Mouse (Mus musculus) frontal cortex, adult 2 months (tissue): Measurements from ENCODE around the gene Plod2. TPM values are rescaled to one million over a fixed set of nuclear protein-coding genes. Genes with fewer than 3 reads are reported as not detected.

Experiments used
- DNase-seq, 2 experiments: peaks; one replicate each; pipeline ENCODE4 v3.0.0; 2022; ENCODE audit warnings: low spot score in 1 of 2; ENCODE audit errors: extremely low spot score in 1 of 2
- polyA plus RNA-seq: library from polyadenylated mRNA; depleted of rRNA; stranded (reverse); fragments of >200 nt; gene quantifications from 2 replicates; pipeline ENCODE4 v1.2.3, GENCODE M21; 2012

Gene Plod2
- polyA plus RNA-seq, 1 experiment = 11.0 TPM

DNA sequence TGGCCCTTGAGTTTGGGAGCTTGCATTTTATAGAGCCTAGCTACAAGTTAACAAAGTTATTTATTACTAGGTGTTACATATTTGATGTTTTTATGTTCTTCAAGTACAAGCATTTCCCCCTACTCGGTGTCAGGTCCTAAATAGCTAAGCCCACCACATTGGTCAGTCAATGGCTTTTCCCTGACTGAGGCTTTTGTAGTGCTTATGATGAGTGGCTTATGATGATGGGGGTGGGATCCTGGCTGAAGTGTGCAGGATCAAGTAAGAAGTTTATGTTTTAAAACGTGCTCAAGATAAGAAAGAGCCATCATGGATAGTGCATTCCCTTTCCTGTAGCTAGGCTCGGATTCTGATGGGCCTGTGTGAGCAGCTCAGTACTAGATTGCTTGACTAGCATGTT, 10.7 kb downstream of the Plod2 start:
- no peak for DNase-seq

GRCm38 (mm10) chr9:92555006-92555958, 13.3 kb downstream of the Plod2 start:
- DNase-seq = no peak

- DNase-seq = no peak
Observed at GRCm38 (mm10) chr9:92559750-92560149, 17.7 kb downstream of the Plod2 start.

DNA sequence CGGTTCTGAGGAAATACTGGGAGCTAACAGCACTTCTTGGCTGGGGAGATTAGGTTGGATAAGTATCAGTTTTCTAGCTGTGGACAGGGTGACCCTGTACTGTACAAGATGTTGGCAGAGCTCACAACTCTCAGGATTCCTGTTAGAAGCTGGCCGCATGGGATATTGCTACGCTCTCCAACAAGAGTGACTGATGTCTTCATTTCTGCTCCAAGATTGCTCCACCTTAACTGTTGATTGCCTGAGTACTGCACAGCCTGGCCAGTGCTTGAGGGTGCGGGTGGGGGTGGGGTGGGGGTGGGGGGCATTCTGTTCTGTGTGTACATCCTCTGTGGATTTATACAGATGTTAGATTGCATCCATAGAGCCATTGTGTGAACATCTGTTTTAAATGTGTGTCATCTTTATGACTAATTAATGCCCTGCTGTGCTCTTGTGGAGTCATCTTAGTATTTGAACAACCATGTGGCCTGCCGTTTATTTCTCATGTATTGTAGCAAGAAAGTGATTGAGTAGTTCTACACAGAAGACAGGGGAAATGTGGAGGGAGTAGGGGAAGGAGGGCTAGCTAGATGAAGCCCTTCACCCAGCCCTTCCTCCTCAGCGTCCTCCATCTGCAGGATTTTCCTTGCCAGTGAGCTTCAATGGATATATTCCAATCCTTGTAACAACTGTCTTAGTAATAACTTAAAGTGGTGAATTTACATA, 19.0 kb downstream of the Plod2 start:
- no peak for DNase-seq

DNA sequence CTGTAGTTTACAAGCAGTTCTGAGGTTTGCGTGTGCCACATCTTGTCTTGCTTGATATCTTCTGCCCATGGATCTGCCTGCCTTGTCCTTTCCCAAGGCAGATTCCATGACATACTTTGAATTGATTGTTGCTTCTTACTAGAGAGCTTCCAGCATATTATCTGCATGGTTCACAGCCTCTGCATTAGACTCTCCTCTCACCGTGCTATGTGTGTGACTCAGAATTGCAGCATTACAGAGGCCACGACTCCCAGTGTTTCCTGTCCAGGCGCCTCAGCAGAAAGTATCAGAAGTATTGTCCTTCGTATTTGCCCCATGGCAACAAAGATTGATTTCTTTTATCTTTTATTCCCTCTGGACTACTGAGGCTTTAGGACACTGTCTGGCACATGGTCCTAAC, 20.4 kb downstream of the Plod2 start:
- no peak for DNase-seq

DNA sequence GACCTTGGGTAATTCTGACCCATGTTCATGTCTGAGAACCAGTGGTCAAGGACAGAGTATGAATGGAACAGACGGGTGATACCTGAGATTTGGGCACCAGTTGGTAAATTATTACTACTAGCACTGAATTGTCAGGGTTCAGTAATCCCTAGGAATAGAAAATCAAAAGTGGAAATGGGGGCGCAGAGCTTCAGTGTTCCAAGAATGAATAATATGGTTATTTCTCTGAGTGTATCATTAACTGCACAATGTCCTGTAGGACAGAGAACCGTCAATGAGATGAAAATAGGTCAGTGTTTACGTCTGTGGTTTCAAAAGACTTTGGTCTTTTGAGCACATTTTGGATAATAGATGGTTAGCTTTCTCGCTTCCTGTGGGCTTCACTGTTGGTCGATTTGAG, 21.3 kb downstream of the Plod2 start:
- DNase-seq = no peak

GRCm38 (mm10) chr9:92564391-92564790, 22.4 kb downstream of the Plod2 start:
- DNase-seq = no peak

DNA sequence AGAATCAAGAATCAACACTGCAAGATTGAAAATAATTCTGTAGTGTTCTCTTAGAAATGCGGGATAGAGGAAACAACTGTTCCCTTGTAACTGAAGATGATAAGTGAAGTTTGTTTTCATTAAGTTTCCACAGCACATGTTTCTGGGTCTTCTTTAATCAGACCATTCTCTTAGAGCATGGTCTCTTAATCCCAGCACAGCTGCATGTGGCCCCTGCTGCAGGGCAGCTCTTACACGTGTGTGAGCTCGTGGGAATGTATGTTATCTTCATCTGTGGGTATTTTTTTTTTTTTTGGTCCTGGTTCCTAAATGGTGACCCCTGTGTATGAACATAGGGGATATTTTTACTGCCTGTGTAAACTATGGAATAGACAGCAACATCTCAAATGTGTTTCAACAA, 24.2 kb downstream of the Plod2 start:
- DNase-seq = no peak

DNA sequence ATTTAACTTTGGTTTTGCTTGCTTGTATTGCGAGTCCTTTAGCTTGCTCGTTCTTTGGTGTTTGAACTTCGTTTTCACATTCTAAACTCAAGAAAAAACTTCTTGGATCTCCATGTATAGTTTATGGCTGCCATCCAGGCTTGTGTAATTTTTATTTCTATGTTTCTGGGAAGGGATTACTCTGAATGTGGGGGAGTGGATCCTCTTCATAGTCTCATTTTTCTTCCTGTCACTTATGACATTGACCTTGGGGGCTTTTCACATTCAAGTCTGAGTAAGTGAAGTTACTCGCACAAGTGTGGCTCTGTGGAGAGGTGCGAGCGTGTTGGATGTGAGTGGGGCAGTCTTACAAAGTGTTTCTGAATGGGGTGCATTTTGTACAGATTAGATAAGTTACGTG, 25.5 kb downstream of the Plod2 start:
- no peak for DNase-seq

DNA sequence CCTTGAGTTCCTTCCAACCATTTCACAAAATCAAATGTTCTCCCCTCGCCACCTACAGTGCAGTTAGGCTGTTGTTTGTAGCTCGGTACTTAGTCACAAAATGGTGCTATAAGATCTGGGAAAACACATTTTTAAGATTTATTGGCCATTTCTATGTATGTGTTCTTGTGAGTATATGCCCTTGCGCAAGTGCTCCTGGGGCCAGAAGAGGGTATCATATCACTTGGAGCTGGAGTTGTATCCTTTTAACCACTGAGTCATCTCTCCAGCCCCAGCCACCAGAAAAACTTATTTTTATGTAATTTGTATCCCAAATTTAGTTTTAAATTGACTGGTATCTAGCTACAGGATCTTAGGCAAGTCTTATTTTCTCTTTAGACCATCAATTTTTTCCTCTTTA, 26.8 kb downstream of the Plod2 start:
- no peak for DNase-seq

GRCm38 (mm10) chr9:92572376-92573108, 30.5 kb downstream of the Plod2 start:
- DNase-seq = no peak

- no peak for DNase-seq
Observed at GRCm38 (mm10) chr9:92583876-92584275, 41.9 kb downstream of the Plod2 start.

DNA sequence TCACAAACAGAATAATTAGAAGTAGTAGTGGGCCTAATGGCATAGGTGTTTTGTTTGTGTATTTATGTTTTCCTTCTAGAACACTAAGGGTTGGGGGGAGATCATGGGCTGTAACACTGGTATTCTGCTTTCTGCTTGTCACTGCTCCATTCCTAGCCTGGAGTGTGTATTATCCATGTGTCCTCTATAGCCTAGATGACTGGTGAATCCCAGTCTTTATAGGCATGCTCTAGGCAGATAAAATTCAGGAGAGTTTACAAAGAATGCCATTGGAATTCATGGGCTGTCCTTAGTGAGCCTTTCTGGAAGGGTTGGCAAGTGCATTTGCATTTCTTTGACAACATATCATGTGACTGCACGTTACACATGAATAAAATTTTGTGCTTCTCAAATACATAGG, 44.0 kb downstream of the Plod2 start:
- no peak for DNase-seq

GRCm38 (mm10) chr9:92587391-92587790, 45.4 kb downstream of the Plod2 start:
- no peak for DNase-seq

DNA sequence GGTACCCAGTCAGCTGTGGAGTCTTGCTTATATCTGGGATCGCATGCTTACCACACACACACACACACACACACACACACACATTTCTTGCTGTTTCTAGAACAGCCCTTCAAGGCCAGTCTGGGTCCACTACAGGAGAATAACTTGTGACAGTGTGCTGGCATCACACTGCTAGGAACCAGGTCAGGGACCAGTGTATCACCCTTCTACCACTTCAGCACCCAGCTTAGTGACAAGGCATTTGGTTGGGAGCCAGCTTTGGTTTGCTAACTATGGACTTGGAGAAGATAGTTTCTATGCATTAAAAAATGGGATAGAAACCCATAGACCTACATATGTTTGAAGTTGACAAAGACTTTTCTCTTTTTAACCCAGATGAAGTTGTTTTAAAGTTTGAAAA, 46.2 kb downstream of the Plod2 start:
- DNase-seq = no peak

GRCm38 (mm10) chr9:92589021-92589420, 47.0 kb downstream of the Plod2 start:
- no peak for DNase-seq

DNA sequence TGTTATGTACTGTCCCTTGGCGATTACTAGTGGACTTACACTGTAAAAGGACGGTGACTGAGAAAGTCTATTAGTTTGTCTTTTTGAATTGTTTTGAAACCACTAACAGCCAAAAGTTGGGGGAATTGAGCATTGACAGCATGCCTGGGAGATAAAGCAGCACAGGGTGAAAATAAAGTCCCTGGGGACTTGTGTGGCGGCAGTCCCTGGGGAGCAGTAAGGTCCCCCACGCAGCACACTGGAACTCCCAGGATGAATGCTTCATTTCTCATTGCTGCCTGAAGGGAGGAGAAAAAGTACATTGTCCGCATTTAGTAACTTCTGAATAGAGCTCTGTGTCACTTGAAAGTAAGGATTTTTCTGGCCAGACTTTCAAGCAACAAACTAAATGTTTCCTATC, 49.5 kb downstream of the Plod2 start:
- DNase-seq = no peak

DNA sequence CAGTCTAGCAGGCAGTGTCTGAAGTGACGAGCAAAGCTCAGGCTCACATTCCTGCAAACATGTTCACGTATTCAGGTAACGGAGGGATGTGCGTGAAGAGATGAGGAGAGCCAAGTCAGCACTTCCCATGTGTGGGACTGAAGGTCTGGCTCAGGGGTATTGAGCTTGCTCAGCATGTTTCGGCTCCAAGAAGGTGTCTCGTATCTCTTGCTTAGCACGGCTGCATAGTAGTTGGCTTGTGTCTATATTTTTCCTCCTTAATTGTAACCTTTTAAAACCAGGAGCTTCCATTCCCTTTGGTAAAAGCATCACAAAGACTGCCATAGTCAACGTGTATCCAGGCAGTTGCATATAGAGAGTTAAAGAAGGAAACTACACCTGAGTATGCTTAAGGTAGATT, 50.7 kb downstream of the Plod2 start:
- no peak for DNase-seq

- DNase-seq = no peak
Observed at GRCm38 (mm10) chr9:92594491-92594890, 52.5 kb downstream of the Plod2 start.

DNA sequence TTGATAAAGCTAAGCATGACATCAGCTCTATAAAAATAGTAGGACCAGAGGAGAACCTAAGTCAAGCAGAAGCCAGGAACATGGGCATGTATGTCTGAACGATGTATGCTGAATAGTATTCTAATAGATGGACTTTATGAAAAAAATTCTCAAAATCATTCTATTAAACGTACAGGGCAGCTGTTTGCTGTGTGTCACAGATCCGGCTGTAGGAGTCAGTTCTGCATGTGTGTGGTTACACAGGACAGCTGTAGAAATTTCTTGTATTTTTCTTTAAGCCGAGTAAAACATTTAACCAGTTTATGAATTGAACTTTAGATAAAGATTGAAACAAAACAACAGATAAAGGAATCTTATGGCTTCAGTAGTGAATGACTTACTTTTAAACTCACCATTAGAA, 53.3 kb downstream of the Plod2 start:
- no peak for DNase-seq

DNA sequence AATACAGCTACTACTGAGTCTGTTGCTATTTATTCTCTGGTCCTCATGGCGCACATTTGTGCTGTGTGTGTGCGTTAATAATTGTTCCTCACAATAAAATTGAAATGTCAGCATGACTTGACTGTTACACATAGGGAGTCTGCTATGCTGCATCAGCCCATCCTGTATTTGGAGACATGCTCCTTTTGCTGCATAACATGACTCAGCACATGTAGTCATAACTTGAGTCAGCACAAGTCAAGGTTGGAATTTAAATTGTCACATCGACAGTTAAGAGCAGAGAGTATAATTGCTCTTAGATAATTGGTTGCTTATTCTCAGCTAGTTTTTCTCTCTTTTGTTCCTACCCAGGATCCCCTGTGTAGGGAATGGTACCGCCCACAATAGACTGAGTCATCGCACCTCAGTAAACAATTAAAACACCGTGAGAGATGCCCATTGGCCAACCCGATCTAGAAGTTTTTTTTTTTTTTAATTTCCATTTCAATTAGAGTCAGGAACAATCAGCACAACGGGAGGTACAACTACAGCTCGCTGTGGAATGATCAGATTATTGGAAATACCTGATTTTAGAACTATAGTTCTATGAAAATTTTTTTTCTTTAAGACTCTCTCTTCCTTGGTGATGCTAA, 55.0 kb downstream of the Plod2 start:
- DNase-seq = no peak
